Mouse (Mus musculus) liver, embryonic 12.5 days (tissue): ENCODE data around the gene Ctps. TPM values are rescaled to one million over a fixed set of nuclear protein-coding genes. Genes with fewer than 3 reads are reported as not detected.
"Not testable (repeated sequence)": the region's sequence is repeated elsewhere in the genome, so short reads cannot be mapped to it uniquely, and the experiment has no call there.

ENCODE experiments used
- ATAC-seq: fragments of 200-750 bp; cut with Nextera tagmentation; 2 replicates; pipeline ENCODE4 v1.8.0; 2017; ENCODE audit warnings: moderate number of reproducible peaks, mild to moderate bottlenecking, moderate library complexity
- H3K27ac ChIP-seq: fragments of 300-500 bp; sonication (generic); 2 replicates; pipeline ENCODE4 v1.5.1; 2016; ENCODE audit warnings: mild to moderate bottlenecking
- H3K27me3 ChIP-seq: fragments of 300-500 bp; sonication (generic); replicated peaks from 2 replicates; pipeline ENCODE4 v1.6.1; 2016; ENCODE audit warnings: mild to moderate bottlenecking, moderate library complexity
- H3K36me3 ChIP-seq: fragments of 300-500 bp; sonication (generic); 2 replicates; pipeline ENCODE4 v1.6.1; 2016; ENCODE audit warnings: mild to moderate bottlenecking, moderate library complexity
- H3K4me1 ChIP-seq: fragments of 300-500 bp; sonication (generic); 2 replicates; pipeline ENCODE4 v1.6.1; 2016
- H3K4me2 ChIP-seq: fragments of 300-500 bp; sonication (generic); 2 replicates; pipeline ENCODE4 v1.6.1; 2016; ENCODE audit warnings: mild to moderate bottlenecking, moderate library complexity
- H3K4me3 ChIP-seq: fragments of 300-500 bp; sonication (generic); 2 replicates; pipeline ENCODE4 v1.5.1; 2016; ENCODE audit warnings: mild to moderate bottlenecking, moderate library complexity
- H3K9ac ChIP-seq: fragments of 300-500 bp; sonication (generic); 2 replicates; pipeline ENCODE4 v1.6.1; 2016; ENCODE audit warnings: mild to moderate bottlenecking, moderate library complexity
- H3K9me3 ChIP-seq: fragments of 300-500 bp; sonication (generic); replicated peaks from 2 replicates; pipeline ENCODE4 v1.6.1; 2016; ENCODE audit warnings: mild to moderate bottlenecking, moderate library complexity
- WGBS: fragments of 180-500 bp; shearing (Covaris S2); methylation state at CpG from one replicate; pipeline ENCODE4 v1.1.7; 2016; ENCODE audit not compliant: insufficient replicate concordance; 5-methylcytosine and 5-hydroxymethylcytosine counted together
- polyA plus RNA-seq: library from polyadenylated mRNA; unstranded; fragments of >200 nt; fragmentation: Nextera tagmentation; extraction: Ambion mirVana; gene quantifications from 2 replicates; pipeline ENCODE4 v1.2.1, GENCODE M21; 2016

The Ctps gene
- polyA plus RNA-seq, 1 experiment from 2014 or later: 75.0 TPM

- Histone ChIP-seq H3K36me3 (no peaks in the 10 kb centered on the region), H3K27ac (0 out of 2 replicates have a peak overlapping the region, but pooled peaks have one; percentile 25), H3K27me3 (no peaks in the 10 kb centered on the region), H3K9ac (no peak overlapping the region), H3K9me3 (no peaks in the 10 kb centered on the region), H3K4me2 (no peak overlapping the region), H3K4me3 (no peak overlapping the region), H3K4me1 (peaks cover 30% of the 10 kb centered on the region)
- WGBS: 22% methylated on average over 2 of the region's 2 CpGs
- ATAC-seq: no peak
Measured at GRCm38 (mm10) chr4:120598922-120599321, 28.8 kb upstream of the Ctps start.

GRCm38 (mm10) chr4:120596210-120596609, 26.1 kb upstream of the Ctps start:
- ATAC-seq: peak; percentile 61; the same call in 1 of the 2 replicates
- H3K4me1 ChIP-seq: peaks cover 30% of the 10 kb centered on the region
- not testable (repeated sequence) for H3K4me3 ChIP-seq, H3K9ac ChIP-seq, H3K9me3 ChIP-seq, H3K4me2 ChIP-seq, H3K27ac ChIP-seq, H3K36me3 ChIP-seq, H3K27me3 ChIP-seq
- WGBS: 56% methylated on average over 1 of the region's 1 CpGs

- Histone ChIP-seq H3K9me3 (no peaks in the 10 kb centered on the region), H3K4me2 (no peak overlapping the region), H3K4me3 (no peak overlapping the region), H3K4me1 (peaks cover 36% of the 10 kb centered on the region), H3K9ac (no peak overlapping the region), H3K27me3 (peaks cover 37% of the 10 kb centered on the region), H3K36me3 (no peaks in the 10 kb centered on the region), H3K27ac (no peak overlapping the region)
- 75% methylated on average over 4 of the region's 4 CpGs for WGBS
- no peak for ATAC-seq
Measured at GRCm38 (mm10) chr4:120590973-120591372, 20.9 kb upstream of the Ctps start.

GRCm38 (mm10) chr4:120589815-120590422, 19.8 kb upstream of the Ctps start:
- no peak overlapping the region for H3K4me3 ChIP-seq
- ATAC-seq: peak; percentile 85
- peaks cover 44% of the 10 kb centered on the region for H3K27me3 ChIP-seq
- H3K9me3 ChIP-seq: no peaks in the 10 kb centered on the region
- no peaks in the 10 kb centered on the region for H3K36me3 ChIP-seq
- peaks cover 27% of the 10 kb centered on the region for H3K4me1 ChIP-seq
- 0 out of 2 replicates have a peak overlapping the region, but pooled peaks have one; percentile 5 for H3K27ac ChIP-seq
- peak overlapping the region; percentile 22; the same call in 1 of the 2 replicates for H3K9ac ChIP-seq
- H3K4me2 ChIP-seq: peak overlapping the region; percentile 39
- WGBS: 30% methylated on average over 5 of the region's 5 CpGs

- Histone ChIP-seq H3K4me1 (peaks cover 27% of the 10 kb centered on the region), H3K27me3 (peaks cover 47% of the 10 kb centered on the region), H3K9me3 (no peaks in the 10 kb centered on the region), H3K4me3 (no peak overlapping the region), H3K4me2 (peak overlapping the region; percentile 6; the same call in 1 of the 2 replicates), H3K36me3 (no peaks in the 10 kb centered on the region), H3K27ac (no peak overlapping the region), H3K9ac (no peak overlapping the region)
- WGBS: 24% methylated on average over 3 of the region's 3 CpGs
- no peak for ATAC-seq
Measured at GRCm38 (mm10) chr4:120589070-120589469, 19.0 kb upstream of the Ctps start.

GRCm38 (mm10) chr4:120588445-120588844, 18.4 kb upstream of the Ctps start, which contains the start of gene Gm8439:
Gene Gm8439 (plus strand): TSS chr4:120588745.
- H3K9ac ChIP-seq: 0 out of 2 replicates have a peak within 1 kb of the TSS, but pooled peaks have one; percentile 22
- WGBS: 37% methylated on average over 4 of the region's 4 CpGs
- no peak within 1 kb of the TSS for H3K4me3 ChIP-seq
- peaks cover 47% of the 10 kb centered on the region for H3K27me3 ChIP-seq
- H3K27ac ChIP-seq: no peak within 1 kb of the TSS
- no peak for ATAC-seq
- peaks cover 27% of the 10 kb centered on the region for H3K4me1 ChIP-seq
- peak within 1 kb of the TSS; percentile 6; the same call in 1 of the 2 replicates for H3K4me2 ChIP-seq
- no peaks in the 10 kb centered on the region for H3K36me3 ChIP-seq
- no peaks in the 10 kb centered on the region for H3K9me3 ChIP-seq

GRCm38 (mm10) chr4:120586986-120587385, 16.9 kb upstream of the Ctps start:
- no peak overlapping the region for H3K4me3 ChIP-seq
- H3K9ac ChIP-seq: no peak overlapping the region
- WGBS: 52% methylated on average over 1 of the region's 1 CpGs
- no peaks in the 10 kb centered on the region for H3K36me3 ChIP-seq
- no peak for ATAC-seq
- no peak overlapping the region for H3K4me2 ChIP-seq
- peaks cover 49% of the 10 kb centered on the region for H3K27me3 ChIP-seq
- H3K4me1 ChIP-seq: peaks cover 27% of the 10 kb centered on the region
- no peak overlapping the region for H3K27ac ChIP-seq
- H3K9me3 ChIP-seq: no peaks in the 10 kb centered on the region

GRCm38 (mm10) chr4:120581711-120582110, 11.6 kb upstream of the Ctps start:
- Histone ChIP-seq H3K27ac (no peak overlapping the region), H3K9ac (no peak overlapping the region), H3K4me3 (no peak overlapping the region), H3K36me3 (no peaks in the 10 kb centered on the region), H3K4me2 (no peak overlapping the region), H3K27me3 (peaks cover 16% of the 10 kb centered on the region), H3K4me1 (peaks cover 15% of the 10 kb centered on the region), H3K9me3 (no peaks in the 10 kb centered on the region)
- 76% methylated on average over 9 of the region's 9 CpGs for WGBS
- no peak for ATAC-seq

GRCm38 (mm10) chr4:120580894-120581293, 10.8 kb upstream of the Ctps start:
- no peak overlapping the region for H3K27ac ChIP-seq
- H3K9me3 ChIP-seq: no peaks in the 10 kb centered on the region
- H3K4me2 ChIP-seq: peak overlapping the region; percentile 29
- H3K36me3 ChIP-seq: no peaks in the 10 kb centered on the region
- H3K27me3 ChIP-seq: peaks cover 11% of the 10 kb centered on the region
- H3K4me1 ChIP-seq: peaks cover 15% of the 10 kb centered on the region
- ATAC-seq: peak; percentile 84
- H3K9ac ChIP-seq: no peak overlapping the region
- 32% methylated on average over 5 of the region's 5 CpGs for WGBS
- H3K4me3 ChIP-seq: no peak overlapping the region

- Histone ChIP-seq H3K9me3 (no peaks in the 10 kb centered on the region), H3K4me2 (0 out of 2 replicates have a peak overlapping the region, but pooled peaks have one; percentile 99), H3K36me3 (peaks cover 5% of the 10 kb centered on the region), H3K27me3 (no peaks in the 10 kb centered on the region), H3K4me1 (peaks cover 37% of the 10 kb centered on the region), H3K27ac (no peak overlapping the region), H3K9ac (no peak overlapping the region), H3K4me3 (no peak overlapping the region)
- WGBS: 65% methylated on average over 3 of the region's 3 CpGs
- ATAC-seq: no peak
Measured at GRCm38 (mm10) chr4:120571691-120572090, 1.6 kb upstream of the Ctps start.

GRCm38 (mm10) chr4:120571070-120571464, 991 bp upstream of the Ctps start:
- WGBS: 66% methylated on average over 3 of the region's 3 CpGs
- Histone ChIP-seq H3K4me3 (peak overlapping the region; percentile 86), H3K36me3 (peaks cover 12% of the 10 kb centered on the region), H3K4me2 (peak overlapping the region; percentile 99), H3K27me3 (no peaks in the 10 kb centered on the region), H3K9me3 (no peaks in the 10 kb centered on the region), H3K4me1 (peaks cover 43% of the 10 kb centered on the region), H3K27ac (no peak overlapping the region; the same call in 1 of the 2 replicates), H3K9ac (peak overlapping the region; percentile 90)
- ATAC-seq: no peak

GRCm38 (mm10) chr4:120570438-120571069, 478 bp upstream of the Ctps start:
- peak overlapping the region; percentile 90 for H3K9ac ChIP-seq
- H3K9me3 ChIP-seq: no peaks in the 10 kb centered on the region
- H3K4me3 ChIP-seq: peak overlapping the region; percentile 86
- ATAC-seq: peak; percentile 67
- H3K27ac ChIP-seq: peak overlapping the region; percentile 89
- peaks cover 15% of the 10 kb centered on the region for H3K36me3 ChIP-seq
- WGBS: 3% methylated on average over 27 of the region's 27 CpGs
- peak overlapping the region; percentile 99 for H3K4me2 ChIP-seq
- H3K27me3 ChIP-seq: no peaks in the 10 kb centered on the region
- peaks cover 43% of the 10 kb centered on the region for H3K4me1 ChIP-seq
